Mouse (Mus musculus): ENCODE measurements around the gene Tmem235.
"Not testable (repeated sequence)": the region's sequence is repeated elsewhere in the genome, so short reads cannot be mapped to it uniquely, and the experiment has no call there.

Gene Tmem235

DNA sequence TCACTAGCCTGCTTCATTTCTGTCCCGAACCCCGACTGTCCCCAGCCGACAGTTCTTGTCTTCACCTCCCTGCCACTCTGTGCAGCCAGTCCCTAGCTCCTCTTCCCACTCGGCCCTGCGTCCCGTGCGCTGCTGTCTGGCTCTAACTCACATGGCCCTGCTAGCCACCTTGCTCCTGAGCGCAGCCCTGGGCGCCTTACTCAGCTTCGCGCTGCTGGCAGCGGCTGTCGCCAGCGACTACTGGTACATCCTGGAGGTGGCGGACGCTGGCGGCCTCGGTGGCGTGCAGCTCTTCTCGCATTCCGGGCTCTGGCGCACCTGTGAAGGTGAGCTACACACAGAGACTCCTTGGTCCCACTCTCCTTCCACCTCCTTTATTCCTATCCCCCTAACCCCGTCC is at the start of gene Tmem235:
Gene Tmem235, plus strand, starts transcription at position 152 of the 400 bp plus-strand sequence.
- in situ Hi-C loops (cut with MboI; ENCODE audit: unreplicated experiment in 2 of 2) = loop anchor here (25.0 kb wide), 3 partner anchors 402 to 577 kb away; partner anchors contain the start of gene C1qtnf1 (in 1 of the 2)

DNA sequence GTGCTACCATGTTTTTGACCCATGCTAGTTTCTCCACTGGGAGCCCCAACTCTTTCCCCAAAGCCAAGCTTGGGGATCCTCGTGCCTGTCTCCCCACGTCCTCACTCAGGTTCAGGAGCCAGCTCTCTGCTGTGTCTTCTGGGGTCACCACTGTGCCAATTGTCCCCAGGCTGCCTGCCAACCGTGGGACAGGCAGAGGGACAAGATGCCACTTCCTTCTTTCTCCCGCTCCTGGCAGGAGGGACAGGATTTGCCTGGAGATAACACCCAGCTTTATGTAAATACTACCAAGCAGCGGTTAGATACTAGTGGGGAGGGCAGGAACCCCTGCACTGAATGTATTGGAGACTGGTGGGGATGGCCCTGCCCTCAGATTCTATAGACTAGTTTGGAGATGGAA is 46.7 kb upstream of the Tmem235 start:
- in situ Hi-C loops (cut with MboI; ENCODE audit: unreplicated experiment in 2 of 2) = no loop called here

DNA sequence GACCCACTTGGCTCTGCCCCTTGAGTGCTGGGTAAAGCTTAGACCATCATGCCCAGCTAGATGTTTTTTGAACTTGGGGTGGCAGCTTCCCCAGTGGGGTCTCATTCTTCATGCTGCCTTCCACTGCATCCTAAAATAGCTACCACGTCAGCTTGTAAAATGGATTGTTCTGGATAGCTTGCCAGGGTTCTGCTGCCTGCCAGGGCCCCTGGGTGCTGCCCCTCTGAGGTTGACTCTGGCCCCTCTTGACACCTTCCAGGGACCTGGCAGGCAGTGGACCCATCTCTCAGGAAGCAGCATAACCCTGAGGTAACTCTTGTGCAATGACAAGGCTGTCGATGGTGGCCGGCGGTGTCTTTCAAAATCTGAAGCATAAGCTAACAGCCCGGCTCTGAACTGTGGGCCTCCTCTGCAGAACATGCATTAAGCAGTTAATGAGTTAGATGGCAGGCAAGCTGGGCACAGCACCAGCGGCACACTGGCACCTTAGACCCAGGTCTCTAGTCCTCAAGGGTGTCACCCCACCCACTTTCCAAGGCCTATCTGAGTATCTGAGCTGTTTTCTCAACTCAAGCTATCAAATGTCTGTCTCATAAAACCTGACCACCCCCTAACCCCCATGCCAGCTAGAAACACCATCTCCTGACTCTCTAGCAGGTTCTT is 45.7 kb upstream of the Tmem235 start:
- in situ Hi-C loops (cut with MboI; ENCODE audit: unreplicated experiment in 2 of 2) = no loop called here

DNA sequence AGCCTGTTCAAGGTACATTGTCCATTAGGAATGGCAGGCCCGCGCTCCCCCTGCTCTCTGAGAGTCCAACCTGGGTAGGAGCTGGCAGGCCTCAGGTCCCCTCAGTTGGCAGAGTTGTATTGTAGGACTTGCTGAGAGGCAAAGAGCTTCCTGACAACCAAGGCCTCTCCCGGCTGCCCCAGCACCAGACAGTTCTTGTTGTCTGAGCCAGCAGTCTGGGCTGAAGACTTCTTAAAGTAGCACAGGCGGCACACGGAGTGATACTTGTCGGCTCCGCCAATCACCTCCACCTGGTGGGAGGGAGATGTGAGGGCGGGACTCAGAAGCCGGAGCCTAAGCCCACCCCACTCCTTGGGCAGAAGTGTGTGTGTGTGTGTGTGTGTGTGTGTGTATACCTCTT is 44.7 kb upstream of the Tmem235 start:
- in situ Hi-C loops (cut with MboI; ENCODE audit: unreplicated experiment in 2 of 2) = not testable (repeated sequence)

DNA sequence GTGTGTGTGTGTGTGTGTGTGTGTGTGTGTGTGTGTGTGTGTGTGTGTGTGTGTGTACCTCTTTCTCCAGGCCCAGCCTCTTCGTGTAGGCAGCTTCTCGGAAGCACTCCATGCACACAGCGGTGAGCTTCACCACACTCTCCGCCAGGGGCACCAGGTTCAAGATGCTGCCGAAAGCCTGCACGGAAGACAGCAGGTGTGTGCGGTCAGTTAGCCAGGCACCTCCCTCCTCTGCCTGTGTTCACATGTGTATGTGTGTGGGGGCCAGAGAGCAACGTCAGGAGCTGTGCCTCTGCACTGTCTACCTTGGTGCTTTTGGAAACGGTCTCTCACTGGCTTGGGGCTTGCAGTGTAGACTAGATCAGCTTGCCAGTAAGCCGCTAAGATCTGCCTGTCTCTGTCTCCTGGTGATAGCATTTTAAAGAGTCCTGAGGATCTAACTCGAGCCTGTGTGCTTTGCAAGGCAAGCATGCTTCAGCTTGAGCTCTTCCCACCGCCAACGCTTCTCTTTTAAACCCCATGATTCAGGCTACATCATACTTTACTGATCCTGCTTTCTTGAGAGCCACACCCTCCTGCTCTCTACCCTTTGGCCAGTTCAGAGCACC is 44.1 kb upstream of the Tmem235 start:
- in situ Hi-C loops (cut with MboI; ENCODE audit: unreplicated experiment in 2 of 2) = no loop called here

DNA sequence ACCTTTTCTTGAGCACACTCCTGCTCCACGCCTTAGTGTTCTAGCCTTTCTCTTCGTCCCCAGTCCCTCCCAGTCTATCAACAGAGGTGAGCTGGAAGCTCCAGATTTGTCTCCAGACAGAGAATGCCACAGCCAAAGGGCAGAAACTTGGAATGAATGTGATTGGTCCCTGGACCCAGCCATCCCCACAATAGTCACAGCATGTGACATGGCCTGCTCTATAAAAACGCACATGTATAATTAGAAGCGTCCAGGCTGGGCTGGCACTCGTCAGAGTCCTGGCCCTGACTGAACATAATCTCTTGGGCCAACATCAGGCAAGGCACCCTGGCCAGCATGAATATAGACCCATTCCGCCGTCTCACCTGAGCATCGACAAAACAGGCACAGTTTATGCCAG is 41.5 kb upstream of the Tmem235 start:
- in situ Hi-C loops (cut with MboI; ENCODE audit: unreplicated experiment in 2 of 2) = no loop called here

DNA sequence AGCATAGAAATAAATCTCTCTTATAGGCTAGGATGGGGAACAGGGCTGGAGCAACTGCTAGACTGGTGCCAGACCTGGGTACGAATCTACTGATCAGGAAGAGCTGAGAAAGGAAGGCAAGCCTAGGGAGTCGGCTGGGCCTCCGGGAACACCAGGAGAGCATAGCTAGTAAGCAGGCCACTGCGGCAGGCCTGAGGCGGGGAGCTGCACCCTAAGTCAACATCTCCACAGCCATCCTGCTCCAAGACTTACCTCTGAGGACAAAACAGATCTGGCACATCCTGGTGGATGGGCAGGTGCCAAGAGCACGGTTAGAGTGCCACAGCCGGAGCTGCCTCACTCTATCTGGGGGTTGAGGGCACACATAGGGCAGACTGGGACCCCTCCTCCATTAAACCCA is 40.4 kb upstream of the Tmem235 start:
- in situ Hi-C loops (cut with MboI; ENCODE audit: unreplicated experiment in 2 of 2) = loop anchor here (5.0 kb wide), 5 partner anchors 33 to 438 kb away; no protein-coding TSS in a partner anchor

DNA sequence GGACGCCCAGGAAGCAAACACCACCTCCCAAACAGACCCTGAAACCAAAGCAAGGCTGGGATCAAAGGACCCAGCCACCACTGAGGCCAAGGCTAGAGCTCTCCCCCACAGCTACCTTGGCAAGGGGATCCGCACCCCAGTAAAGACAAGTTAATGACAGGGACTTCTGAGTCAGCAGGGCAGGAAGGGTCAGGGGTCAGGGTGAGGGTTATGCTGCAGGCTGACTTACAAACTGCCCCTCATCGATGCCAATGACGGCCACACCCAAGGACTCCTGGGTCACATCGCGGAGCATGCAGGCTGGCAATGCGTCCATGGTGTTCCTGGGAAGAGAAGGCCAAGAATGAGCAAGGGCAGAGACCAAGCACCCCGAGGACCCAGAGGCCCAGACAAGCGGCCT is 38.7 kb upstream of the Tmem235 start:
- in situ Hi-C loops (cut with MboI; ENCODE audit: unreplicated experiment in 2 of 2) = loop anchor here (5.0 kb wide), 5 partner anchors 35 to 440 kb away; no protein-coding TSS in a partner anchor

DNA sequence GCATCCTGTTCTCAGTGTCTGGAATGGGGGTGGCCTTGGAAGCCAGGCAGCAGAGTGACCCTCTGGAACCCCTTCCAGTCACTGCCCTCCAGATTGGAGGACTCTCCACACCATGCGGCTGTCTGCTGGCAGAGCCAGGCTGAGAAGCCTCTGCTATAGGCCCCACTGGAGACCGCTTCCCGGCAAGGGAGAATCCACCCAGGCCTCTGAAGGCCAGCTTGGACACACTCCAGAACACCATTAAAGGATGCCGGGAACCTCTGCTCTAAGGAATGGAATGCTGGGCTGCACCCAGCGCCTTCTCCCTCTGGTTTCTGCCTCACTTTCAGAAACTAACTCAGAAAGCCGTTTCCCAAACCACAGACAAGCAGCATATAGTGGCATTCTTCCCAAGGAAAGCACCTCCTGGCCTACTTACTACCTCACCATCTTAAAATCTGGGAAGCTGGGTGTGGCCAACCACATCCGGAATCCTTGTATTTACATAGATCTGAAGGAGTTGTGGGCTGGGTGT is 37.8 kb upstream of the Tmem235 start:
- in situ Hi-C loops (cut with MboI; ENCODE audit: unreplicated experiment in 2 of 2) = loop anchor here (5.0 kb wide), 5 partner anchors 35 to 440 kb away; no protein-coding TSS in a partner anchor

DNA sequence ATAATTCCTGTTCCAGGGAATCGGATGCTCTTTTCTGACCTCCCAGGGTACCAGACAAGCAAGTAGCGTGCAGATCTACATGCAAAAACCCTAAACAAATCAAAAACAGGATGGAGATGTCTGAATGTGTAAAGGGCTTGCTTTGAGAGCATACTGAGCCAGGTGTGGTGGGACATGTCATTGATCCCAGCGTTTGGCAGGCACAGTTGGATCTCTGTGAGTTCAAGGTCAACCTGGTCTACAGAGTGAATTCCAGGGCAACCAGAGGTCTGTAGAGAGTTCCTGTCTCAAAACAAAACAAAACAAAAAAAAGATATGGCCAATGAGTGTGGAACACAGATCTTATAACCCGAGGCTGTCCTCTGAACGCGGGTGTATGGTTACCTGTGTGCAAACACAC is 37.1 kb upstream of the Tmem235 start:
- in situ Hi-C loops (cut with MboI; ENCODE audit: unreplicated experiment in 2 of 2) = loop anchor here (5.0 kb wide), 5 partner anchors 36 to 441 kb away; no protein-coding TSS in a partner anchor

DNA sequence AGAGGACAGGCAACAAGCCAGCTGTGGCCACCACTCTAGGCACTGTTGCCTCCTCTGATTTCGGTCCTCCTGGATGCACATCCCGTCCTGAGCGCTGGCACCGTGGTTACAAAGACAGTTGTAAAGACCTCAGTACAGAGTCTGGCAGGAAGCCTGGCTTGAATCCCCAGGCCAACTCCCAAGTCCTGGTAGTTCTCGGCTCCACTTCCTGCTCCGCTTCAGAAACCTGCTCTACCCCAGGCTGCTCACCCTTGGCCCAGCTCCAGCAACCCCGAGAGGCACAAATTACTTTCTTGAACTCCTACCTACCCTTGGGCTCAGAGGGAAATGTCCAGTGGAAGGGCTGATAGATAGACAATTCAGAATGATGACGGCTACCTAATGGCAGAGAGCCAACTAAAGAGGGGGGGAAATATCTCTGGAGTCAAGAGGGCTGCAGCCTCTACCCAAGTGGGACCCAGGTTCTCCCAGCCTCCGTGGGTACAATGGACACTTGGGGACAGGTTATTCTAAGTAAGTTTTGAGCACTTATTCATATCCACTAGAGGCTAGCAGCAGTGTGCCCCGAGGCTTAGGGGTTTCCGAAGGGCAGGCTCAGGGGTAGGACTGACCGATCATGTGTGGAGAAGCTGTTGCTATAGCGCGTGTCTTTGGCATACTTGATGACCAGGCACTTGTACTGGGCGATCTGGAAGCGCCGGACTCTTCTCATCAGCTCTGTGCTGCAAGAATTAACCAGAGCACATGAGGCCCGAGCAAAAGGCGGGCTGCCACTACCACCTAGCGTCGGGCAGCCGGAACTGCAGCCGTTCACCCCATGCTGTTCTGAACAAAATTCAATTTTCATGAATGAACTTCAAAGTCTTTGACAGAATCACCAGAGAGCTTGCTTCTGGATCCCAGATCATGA is 36.2 kb upstream of the Tmem235 start:
- in situ Hi-C loops (cut with MboI; ENCODE audit: unreplicated experiment in 2 of 2) = loop anchor here (5.0 kb wide), 5 partner anchors 37 to 442 kb away; no protein-coding TSS in a partner anchor

DNA sequence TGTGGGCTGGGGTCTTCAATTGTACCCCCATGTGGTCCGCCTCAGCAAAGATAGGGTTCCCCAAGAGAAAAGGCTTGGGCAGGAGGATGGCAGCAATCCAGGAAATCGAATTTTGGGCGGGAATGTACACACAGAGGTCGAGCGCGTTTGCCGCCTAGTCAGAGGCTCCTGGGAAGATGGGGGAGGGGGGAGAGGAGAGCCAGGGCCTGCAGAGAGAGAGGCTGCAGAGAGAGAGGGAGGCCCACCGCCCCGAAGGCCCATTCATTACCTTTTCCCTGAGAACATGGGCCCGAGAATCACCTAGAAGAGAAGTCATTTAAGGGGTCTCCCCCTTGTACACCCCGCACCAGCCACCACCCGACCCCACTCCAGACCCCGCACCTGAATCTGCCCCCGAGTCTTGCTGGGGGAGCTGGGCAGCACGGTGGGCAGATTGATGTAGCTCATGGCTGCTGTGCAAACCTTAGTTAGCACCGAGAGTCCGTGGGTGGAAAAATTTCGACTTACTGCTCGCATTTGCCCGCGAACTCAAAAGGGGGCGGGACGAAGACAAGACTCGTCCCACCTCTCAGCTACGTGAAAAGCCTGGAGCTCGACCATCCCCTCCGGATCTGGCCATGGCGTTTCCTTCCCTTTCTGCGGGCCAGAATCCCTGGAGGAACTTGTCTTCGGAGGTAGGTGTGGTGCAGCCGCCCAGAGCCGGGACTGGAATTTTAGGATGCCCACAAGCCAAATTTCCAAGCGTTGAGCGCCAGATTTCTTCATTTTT is 35.0 kb upstream of the Tmem235 start, which contains the start of the genes Afmid and Tk1:
Gene Afmid, plus strand, starts transcription at position 592 of the 769 bp plus-strand sequence.
Gene Tk1, minus strand, starts transcription at position 760 of the 769 bp plus-strand sequence.
- in situ Hi-C loops (cut with MboI; ENCODE audit: unreplicated experiment in 2 of 2) = loop anchor here in 1 of 2 experiments (25.0 kb wide), 2 partner anchors 738 to 963 kb away; partner anchors contain the start of genes Mfsd11 and Srsf2

DNA sequence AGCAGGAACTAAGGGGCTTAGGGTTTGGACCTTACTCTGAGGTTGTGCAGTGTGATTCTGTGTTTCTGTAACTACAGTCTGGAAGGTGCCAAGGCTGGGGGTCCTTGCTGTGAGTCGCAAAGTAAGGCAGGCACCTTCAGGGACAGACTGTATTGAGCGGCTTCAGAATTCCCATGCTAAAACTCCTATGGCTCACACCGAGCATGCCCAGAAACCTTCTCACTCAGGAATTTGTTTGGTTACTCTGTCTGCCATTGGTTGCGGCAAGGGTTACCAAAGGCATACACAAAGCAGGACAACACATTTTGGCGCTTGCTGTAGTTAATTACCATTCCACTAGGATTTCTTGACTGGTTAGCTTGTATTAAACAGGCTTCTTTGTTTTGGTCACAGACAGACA is 34.4 kb upstream of the Tmem235 start:
- in situ Hi-C loops (cut with MboI; ENCODE audit: unreplicated experiment in 2 of 2) = loop anchor here in 1 of 2 experiments (25.0 kb wide), 2 partner anchors 739 to 964 kb away; partner anchors contain the start of genes Mfsd11 and Srsf2

DNA sequence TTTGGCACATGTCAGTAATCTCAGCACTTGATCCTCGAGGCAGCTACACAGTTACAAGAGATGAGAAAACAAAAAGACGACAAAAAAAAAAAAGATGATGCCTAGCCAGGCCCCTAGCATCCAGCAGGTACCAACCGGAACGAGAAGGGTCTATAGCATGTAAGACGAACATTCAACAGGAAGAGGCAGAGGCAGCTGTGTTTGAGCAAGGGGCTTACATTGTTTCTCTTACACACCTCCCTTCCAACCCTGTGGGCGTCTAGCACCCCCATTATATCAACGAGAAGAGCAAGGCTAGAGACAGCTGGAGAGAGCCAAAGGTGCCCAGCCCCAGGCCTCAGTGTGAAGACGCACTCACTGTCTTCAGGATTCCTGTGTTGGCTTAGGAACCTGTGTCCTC is 33.6 kb upstream of the Tmem235 start:
- in situ Hi-C loops (cut with MboI; ENCODE audit: unreplicated experiment in 2 of 2) = loop anchor here in 1 of 2 experiments (25.0 kb wide), 2 partner anchors 740 to 965 kb away; partner anchors contain the start of genes Mfsd11 and Srsf2

DNA sequence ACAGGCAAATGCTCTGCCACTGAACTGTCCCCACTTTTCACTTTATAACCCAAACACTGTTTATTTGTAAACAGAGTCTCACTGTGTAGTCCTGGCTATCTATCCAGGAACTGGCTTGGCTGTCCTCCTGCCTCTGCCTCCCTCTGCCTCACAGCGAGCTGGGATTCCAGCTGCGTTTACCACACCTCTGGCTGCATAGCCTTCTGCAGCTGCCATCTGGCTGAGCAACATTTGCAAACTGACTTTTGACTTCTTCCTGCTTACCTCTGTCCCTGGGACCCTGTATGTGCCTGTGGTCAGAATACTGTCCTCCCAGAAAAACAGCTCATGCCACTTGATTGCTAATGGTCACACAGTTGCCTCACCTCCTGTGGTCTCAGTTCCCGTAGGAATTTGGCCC is 33.2 kb upstream of the Tmem235 start:
- in situ Hi-C loops (cut with MboI; ENCODE audit: unreplicated experiment in 2 of 2) = loop anchor here in 1 of 2 experiments (25.0 kb wide), 2 partner anchors 740 to 965 kb away; partner anchors contain the start of genes Mfsd11 and Srsf2

DNA sequence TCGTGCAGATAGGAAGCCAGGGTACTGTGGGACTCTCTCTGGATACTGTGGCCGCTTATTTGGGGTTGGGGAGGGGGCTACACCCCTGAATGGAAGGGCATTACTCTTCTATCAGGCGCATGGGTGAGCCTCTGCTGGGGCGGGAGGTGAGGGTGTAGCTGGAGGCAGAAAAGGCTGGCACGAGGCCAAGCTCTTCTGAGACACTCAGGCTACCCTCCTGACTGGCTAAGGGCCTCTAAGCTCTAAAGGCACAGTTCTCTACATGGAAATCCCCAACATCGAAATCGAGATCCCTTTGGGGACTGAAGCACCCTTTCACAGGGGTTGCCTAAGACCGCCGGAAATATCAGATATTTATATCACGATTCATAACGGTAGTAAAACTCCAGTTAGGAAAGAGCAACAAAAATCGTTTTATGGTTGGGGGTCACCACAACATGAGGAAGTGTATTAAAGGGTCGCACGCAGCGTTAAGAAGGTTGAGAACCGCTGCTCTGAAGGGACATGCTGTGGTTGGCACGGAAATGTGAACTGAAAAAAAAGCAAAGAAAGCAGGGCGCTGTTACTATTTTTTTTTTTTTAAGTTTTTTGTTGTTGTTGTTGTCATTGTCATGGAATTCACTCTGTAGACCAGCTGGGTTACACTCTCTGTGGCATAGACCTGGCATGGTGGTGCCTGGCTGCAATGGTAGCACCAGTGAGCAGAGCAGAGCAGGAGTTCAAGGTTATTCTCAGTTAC is 32.2 kb upstream of the Tmem235 start:
- in situ Hi-C loops (cut with MboI; ENCODE audit: unreplicated experiment in 2 of 2) = loop anchor here in 1 of 2 experiments (25.0 kb wide), 2 partner anchors 741 to 966 kb away; partner anchors contain the start of genes Mfsd11 and Srsf2

DNA sequence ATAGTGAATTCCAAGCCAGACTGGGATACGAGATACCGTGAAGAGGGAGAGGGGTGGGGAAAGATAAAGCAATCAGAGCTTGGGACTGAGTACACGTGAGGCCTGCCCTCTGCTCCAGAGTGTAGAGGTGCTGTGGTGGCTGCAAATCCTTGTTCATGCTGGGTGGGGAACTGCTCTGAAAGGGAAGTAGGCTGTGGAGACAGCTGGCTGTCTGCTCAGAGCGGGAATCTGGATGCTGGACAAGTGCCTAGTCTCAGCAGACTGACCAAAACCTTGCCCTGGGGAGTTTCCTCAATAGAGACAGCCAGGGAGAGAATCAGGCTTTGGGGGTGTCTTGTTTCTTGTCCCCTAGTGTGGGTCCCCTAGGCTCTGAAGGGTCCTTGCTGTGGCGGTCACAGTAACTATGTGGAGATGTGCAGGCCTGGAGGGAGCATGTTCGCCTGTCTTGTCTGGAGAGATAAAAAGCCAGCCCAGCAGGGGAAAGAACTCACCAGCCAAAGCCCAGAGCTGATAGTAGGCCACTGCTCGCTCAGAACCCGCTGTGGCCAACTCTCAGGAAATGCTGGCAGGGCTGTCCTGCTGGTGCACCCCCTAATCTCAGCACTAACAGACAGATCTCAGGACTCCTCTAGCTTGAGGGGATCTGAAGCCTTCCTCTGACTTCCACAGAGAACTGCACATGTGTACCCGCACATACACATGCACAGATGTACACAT is 31.5 kb upstream of the Tmem235 start:
- in situ Hi-C loops (cut with MboI; ENCODE audit: unreplicated experiment in 2 of 2) = loop anchor here in 1 of 2 experiments (25.0 kb wide), 2 partner anchors 742 to 967 kb away; partner anchors contain the start of genes Mfsd11 and Srsf2
